Mouse (Mus musculus) ES-E14 (cell line): Measurements from ENCODE around the gene Fxyd7. TPM values are rescaled to one million over a fixed set of nuclear protein-coding genes. Genes with fewer than 3 reads are reported as not detected.

ENCODE experiments used
- DNase-seq: peaks from one replicate; pipeline ENCODE4 v3.0.0-alpha.2; 2013; ENCODE audit warnings: low read depth, low spot score
- H3K27ac ChIP-seq: 2 replicates; pipeline ENCODE4 v1.5.1; 2012; ENCODE audit warnings: low read depth, mild to moderate bottlenecking, low read length, moderate library complexity, mixed read lengths; ENCODE audit not compliant: poor library complexity, insufficient read depth, severe bottlenecking
- H3K36me3 ChIP-seq: 2 replicates; pipeline ENCODE4 v1.6.1; 2012; ENCODE audit warnings: mild to moderate bottlenecking, low read length, moderate library complexity, mixed read lengths; ENCODE audit not compliant: control insufficient read depth, poor library complexity, insufficient read depth, severe bottlenecking
- H3K4me1 ChIP-seq, 2 experiments: fragments of 150-350 bp in 1 of 2; sonication (generic) in 1 of 2; 2 replicates each; pipeline ENCODE4 v1.6.1; 2012; ENCODE audit warnings: low read length in 2 of 2, mild to moderate bottlenecking in 1 of 2, mixed read lengths in 1 of 2; ENCODE audit not compliant: control insufficient read depth in 2 of 2, insufficient read depth in 2 of 2, poor library complexity in 1 of 2
- H3K4me3 ChIP-seq, 2 experiments: fragments of 150-350 bp in 1 of 2; sonication (generic) in 1 of 2; 2 replicates each; pipeline ENCODE4 v1.5.1; 2012; ENCODE audit warnings: low read length in 2 of 2, low read depth in 1 of 2, mild to moderate bottlenecking in 1 of 2, mixed read lengths in 1 of 2; ENCODE audit not compliant: insufficient read depth in 1 of 2, poor library complexity in 1 of 2, severe bottlenecking in 1 of 2
- H3K9ac ChIP-seq: 2 replicates; pipeline ENCODE4 v1.6.1; 2012; ENCODE audit warnings: low read depth, mild to moderate bottlenecking, low read length, mixed read lengths; ENCODE audit not compliant: poor library complexity, insufficient read depth, severe bottlenecking
- H3K9me3 ChIP-seq: fragments of 150-350 bp; sonication (generic); 2 replicates; pipeline ENCODE4 v1.6.1; 2012; ENCODE audit warnings: low read depth, mild to moderate bottlenecking, low read length; ENCODE audit not compliant: control insufficient read depth, insufficient read depth
- CHD2 ChIP-seq: IDR thresholded peaks from 2 replicates; pipeline ENCODE4 v1.6.1; 2014; ENCODE audit warnings: mild to moderate bottlenecking, low read depth, low read length, inconsistent platforms
- HCFC1 ChIP-seq: IDR thresholded peaks from 2 replicates; pipeline ENCODE4 v1.6.1; 2012; ENCODE audit warnings: low read length, inconsistent platforms, borderline replicate concordance; ENCODE audit not compliant: insufficient read depth
- MAFK ChIP-seq: IDR thresholded peaks from 2 replicates; pipeline ENCODE4 v1.6.1; 2014; ENCODE audit warnings: mild to moderate bottlenecking, low read depth, low read length, inconsistent platforms; ENCODE audit not compliant: insufficient read depth
- ZC3H11A ChIP-seq: IDR thresholded peaks from 2 replicates; pipeline ENCODE4 v1.6.1; 2012; ENCODE audit warnings: low read depth, mild to moderate bottlenecking, inconsistent platforms, low read length, borderline replicate concordance
- ZNF384 ChIP-seq: IDR thresholded peaks from 2 replicates; pipeline ENCODE4 v1.6.1; 2012; ENCODE audit warnings: low read depth, low read length, inconsistent platforms
- in situ Hi-C, 2 experiments: fragments of 600-800 bp; cut with MboI; formaldehyde crosslinking; loops; one replicate each; pipeline ENCODE4 v1.15.1; 2025; ENCODE audit warnings: low sequenced_read_pairs in 2 of 2, inconsistent platforms in 1 of 2; ENCODE audit not compliant: unreplicated experiment in 2 of 2
- total RNA-seq: library from RNA; depleted of rRNA; stranded (reverse); fragments of 300-350 nt; gene quantifications from 2 replicates; pipeline ENCODE4 v1.2.3, GENCODE M21; 2012

The Fxyd7 gene
- total RNA-seq, 1 experiment = not detected

DNA sequence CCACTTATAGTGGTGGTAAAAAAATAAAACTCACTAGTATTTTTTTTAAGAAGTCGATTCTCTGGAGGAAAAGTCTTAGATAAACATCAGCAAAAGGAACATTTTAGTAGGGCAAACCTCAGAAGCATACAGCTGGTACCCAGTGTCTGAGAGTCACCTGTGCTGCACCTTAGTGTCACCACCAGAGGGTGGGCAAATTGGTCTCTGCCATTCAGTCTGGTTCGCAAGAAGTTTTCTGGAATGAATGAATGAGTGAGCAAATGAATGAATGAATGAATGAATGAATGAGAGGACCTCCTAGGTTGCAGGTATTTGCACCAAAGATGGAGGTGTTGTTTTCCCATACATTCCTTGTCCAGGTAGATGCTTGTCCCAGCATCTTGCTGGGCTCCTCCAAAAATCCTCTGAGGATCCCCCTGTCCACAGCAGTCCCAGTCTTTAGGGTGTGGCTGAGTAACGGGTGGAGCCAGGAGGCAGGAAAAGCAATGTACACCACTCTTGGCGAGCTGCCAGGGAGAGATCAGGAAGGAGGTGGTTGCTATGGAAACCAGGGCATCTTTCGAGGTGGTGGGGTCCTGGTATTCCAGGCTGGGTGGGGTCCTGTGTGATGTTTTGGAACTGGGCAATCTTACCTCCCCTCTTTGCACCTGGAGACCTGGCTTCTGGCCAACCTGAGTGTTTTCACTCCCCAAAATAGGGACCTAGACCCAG, 2.0 kb downstream of the Fxyd7 start:
- Histone ChIP-seq H3K36me3 (no peaks in the 10 kb centered on the region), H3K9ac (no peak overlapping the region), H3K4me1 (peaks cover 0 to 6% of the 10 kb centered on the region in 2 experiments; a peak in 1 of 4 replicates), H3K4me3 (no peak overlapping the region), H3K9me3 (no peaks in the 10 kb centered on the region), H3K27ac (no peak overlapping the region)
- TF ChIP-seq MAFK = no peak
- no peak for TF ChIP-seq HCFC1
- TF ChIP-seq CHD2 = no peak
- no peak for TF ChIP-seq ZNF384
- TF ChIP-seq ZC3H11A = no peak
- DNase-seq = no peak
- in situ Hi-C loops = no loop called here

DNA sequence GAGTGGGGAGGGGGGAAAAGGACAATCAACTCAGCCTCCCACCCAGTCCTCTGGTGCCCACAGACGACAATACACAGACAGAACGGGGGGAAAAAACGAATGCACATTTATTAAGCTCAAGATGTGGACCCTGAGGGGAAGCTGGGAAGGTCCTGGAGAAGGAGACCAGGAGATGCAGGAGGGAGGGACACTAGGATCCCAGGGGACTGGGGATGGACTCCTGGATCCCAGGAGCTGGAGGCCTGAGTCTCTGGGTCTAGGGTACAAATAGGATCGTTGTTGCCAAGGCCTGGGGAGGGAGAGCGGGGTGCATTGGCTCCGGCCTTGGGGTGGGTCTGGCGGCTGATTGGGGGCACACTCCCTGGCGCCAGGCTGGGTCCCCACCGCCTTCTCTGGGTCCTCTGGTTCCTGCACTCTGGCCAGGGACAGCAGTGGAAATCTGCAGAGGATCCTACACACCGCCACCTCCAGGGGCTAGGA, 8.8 kb downstream of the Fxyd7 start, which contains the start of gene Fxyd5:
Gene Fxyd5, minus strand, starts transcription at position 51 of the 480 bp plus-strand sequence.
- TF ChIP-seq ZC3H11A = no peak
- TF ChIP-seq CHD2 = no peak
- no peak for TF ChIP-seq HCFC1
- TF ChIP-seq ZNF384 = no peak
- TF ChIP-seq MAFK = no peak
- no peaks in the 10 kb centered on the region for H3K36me3 ChIP-seq
- in situ Hi-C loops = no loop called here
- no peak within 1 kb of the TSS for H3K9ac ChIP-seq
- no peak within 1 kb of the TSS for H3K27ac ChIP-seq
- no peak for DNase-seq
- no peaks in the 10 kb centered on the region for H3K9me3 ChIP-seq
- H3K4me3 ChIP-seq = peak within 1 kb of the TSS in 1 of 2 experiments; percentile 33; a peak in 1 of 4 replicates
- peaks cover 0 to 7% of the 10 kb centered on the region in 2 experiments; a peak in 1 of 4 replicates for H3K4me1 ChIP-seq

DNA sequence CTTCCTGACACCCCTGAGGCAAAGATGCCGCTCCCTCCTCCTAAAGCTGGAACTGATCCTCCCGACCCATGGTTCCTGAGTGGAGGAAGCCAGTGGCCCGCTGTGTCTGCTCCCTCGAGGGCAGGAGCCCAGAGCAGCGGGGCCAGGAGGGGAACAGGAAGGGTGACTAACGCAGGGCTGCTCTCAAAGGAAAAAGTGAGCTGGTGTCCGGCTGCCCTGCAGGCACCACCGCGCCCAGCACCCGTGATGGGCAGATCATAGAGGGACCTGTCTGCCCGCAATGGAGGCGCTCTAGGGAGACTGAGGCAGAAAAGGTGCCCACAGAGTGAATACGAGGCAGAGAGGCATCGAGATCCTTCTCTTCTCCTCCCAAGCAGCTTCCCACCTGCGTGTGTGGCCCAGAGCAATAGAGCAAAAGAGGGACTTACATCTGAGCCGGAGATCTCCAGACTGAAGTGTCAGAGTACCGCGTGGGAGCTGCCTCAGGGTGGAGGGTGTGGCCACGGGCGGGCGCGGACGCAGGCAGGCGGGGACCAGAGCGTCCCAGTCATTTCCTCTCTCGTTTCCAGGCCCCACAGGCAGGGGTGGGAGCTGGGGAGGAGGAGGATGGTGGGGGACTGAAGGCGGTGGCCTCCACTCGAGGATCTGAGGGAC, 9.5 kb downstream of the Fxyd7 start:
- Histone ChIP-seq H3K27ac (no peak overlapping the region), H3K9me3 (no peaks in the 10 kb centered on the region), H3K36me3 (no peaks in the 10 kb centered on the region), H3K9ac (no peak overlapping the region), H3K4me1 (peaks cover 0 to 8% of the 10 kb centered on the region in 2 experiments; a peak in 1 of 4 replicates), H3K4me3 (peak overlapping the region in 1 of 2 experiments; percentile 33; a peak in 1 of 4 replicates)
- no peak for DNase-seq
- in situ Hi-C loops = no loop called here
- TF ChIP-seq MAFK (no peak), CHD2 (no peak), HCFC1 (no peak), ZNF384 (no peak)

DNA sequence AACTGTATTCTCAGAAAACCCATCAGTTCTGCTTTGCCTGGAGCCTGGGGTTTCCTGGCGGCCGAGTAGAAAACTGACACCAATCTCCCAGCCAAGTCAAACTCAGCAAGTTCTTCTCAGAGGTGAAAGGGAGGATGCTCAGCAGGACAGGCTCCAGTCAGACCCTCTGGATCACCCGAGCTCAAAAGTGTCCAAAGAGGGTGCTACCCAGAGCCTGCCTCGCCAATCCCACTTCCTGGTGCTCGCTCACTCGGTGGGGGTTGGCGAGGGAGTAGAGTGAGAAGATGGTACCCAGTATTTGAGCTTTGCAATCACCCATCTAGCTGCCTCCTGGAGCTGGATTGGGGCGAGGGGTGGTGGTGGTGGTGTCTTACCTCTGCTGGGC, 10.3 kb downstream of the Fxyd7 start:
- in situ Hi-C loops = no loop called here
- no peak for TF ChIP-seq ZNF384
- TF ChIP-seq HCFC1 = no peak
- TF ChIP-seq CHD2 = no peak
- TF ChIP-seq ZC3H11A = no peak
- no peak for TF ChIP-seq MAFK
- no peaks in the 10 kb centered on the region for H3K36me3 ChIP-seq
- no peak overlapping the region for H3K4me3 ChIP-seq
- peaks cover 0 to 9% of the 10 kb centered on the region in 2 experiments; a peak in 1 of 4 replicates for H3K4me1 ChIP-seq
- H3K9ac ChIP-seq = no peak overlapping the region
- DNase-seq = no peak
- H3K27ac ChIP-seq = no peak overlapping the region
- no peaks in the 10 kb centered on the region for H3K9me3 ChIP-seq
